Mouse (Mus musculus) stomach, embryonic 16.5 days (tissue): ENCODE data around the gene Rwdd1. TPM values are rescaled to one million over a fixed set of nuclear protein-coding genes. Genes with fewer than 3 reads are reported as not detected.

Experiments used
- polyA plus RNA-seq: library from polyadenylated mRNA; unstranded; fragments of >200 nt; fragmentation: Nextera tagmentation; extraction: Ambion mirVana; gene quantifications from 2 replicates; pipeline ENCODE4 v1.2.1, GENCODE M21; 2015

The Rwdd1 gene
- polyA plus RNA-seq, 1 experiment from 2014 or later: 109 TPM

Other genes with a start within 250 kb of the Rwdd1 start
- not detected in 2 replicates for gene Sult3a2, start 232.9 kb downstream of the Rwdd1 start, polyA plus RNA-seq
- not detected in 2 replicates for gene Sult3a1, start 161.9 kb downstream of the Rwdd1 start, polyA plus RNA-seq
- 0.08 and 0.14 TPM in 2 replicates for gene Rsph4a, start 114.5 kb downstream of the Rwdd1 start, polyA plus RNA-seq
- 17.7 and 20.7 TPM in 2 replicates for gene Zup1, start 68.4 kb downstream of the Rwdd1 start, polyA plus RNA-seq
- gene Trappc3l, start 18.0 kb upstream of the Rwdd1 start, polyA plus RNA-seq: not detected in 2 replicates
- gene Calhm4, start 24.7 kb upstream of the Rwdd1 start, polyA plus RNA-seq: not detected in 2 replicates
- gene Calhm5, start 76.9 kb upstream of the Rwdd1 start, polyA plus RNA-seq: 1.6 and 2.2 TPM in 2 replicates
- 1.2 and 1.3 TPM in 2 replicates for gene Calhm6, start 108.4 kb upstream of the Rwdd1 start, polyA plus RNA-seq
- gene Dse, start 188.1 kb upstream of the Rwdd1 start, polyA plus RNA-seq: 20.0 and 21.3 TPM in 2 replicates